Mouse (Mus musculus) hindbrain, embryonic 11.5 days (tissue): Measurements from ENCODE around the gene Pmp22. TPM values are rescaled to one million over a fixed set of nuclear protein-coding genes. Genes with fewer than 3 reads are reported as not detected.

Source experiments
- ATAC-seq: fragments of 200-750 bp; cut with Nextera tagmentation; 2 replicates; pipeline ENCODE4 v1.8.0; 2017; ENCODE audit warnings: mild to moderate bottlenecking, moderate TSS enrichment, moderate library complexity; ENCODE audit not compliant: low FRiP score
- DNase-seq: peaks from one replicate; pipeline ENCODE4 v3.0.0-alpha.2; 2015; ENCODE audit warnings: low spot score
- H3K27ac ChIP-seq: fragments of 300-500 bp; sonication (generic); 2 replicates; pipeline ENCODE4 v1.5.1; 2014; ENCODE audit warnings: mild to moderate bottlenecking, low read depth, low read length
- H3K27me3 ChIP-seq: fragments of 300-500 bp; sonication (generic); 2 replicates; pipeline ENCODE4 v1.6.1; 2014; ENCODE audit warnings: mild to moderate bottlenecking, low read length, moderate library complexity, mixed read lengths; ENCODE audit not compliant: control insufficient read depth, insufficient read depth
- H3K36me3 ChIP-seq: fragments of 300-500 bp; sonication (generic); 2 replicates; pipeline ENCODE4 v1.6.1; 2014; ENCODE audit warnings: mild to moderate bottlenecking, low read length, moderate library complexity, mixed read lengths; ENCODE audit not compliant: control insufficient read depth, insufficient read depth
- H3K4me1 ChIP-seq: fragments of 300-500 bp; sonication (generic); replicated peaks from 2 replicates; pipeline ENCODE4 v1.6.1; 2014; ENCODE audit warnings: low read length, mixed read lengths; ENCODE audit not compliant: control insufficient read depth, insufficient read depth
- H3K4me2 ChIP-seq: fragments of 300-500 bp; sonication (generic); replicated peaks from 2 replicates; pipeline ENCODE4 v1.6.1; 2014; ENCODE audit warnings: mild to moderate bottlenecking, low read depth, low read length
- H3K4me3 ChIP-seq: fragments of 300-500 bp; sonication (generic); 2 replicates; pipeline ENCODE4 v1.5.1; 2014; ENCODE audit warnings: low read depth, low read length
- H3K9ac ChIP-seq: fragments of 300-500 bp; sonication (generic); 2 replicates; pipeline ENCODE4 v1.6.1; 2014; ENCODE audit warnings: low read depth, low read length
- H3K9me3 ChIP-seq: fragments of 300-500 bp; sonication (generic); 2 replicates; pipeline ENCODE4 v1.6.1; 2016; ENCODE audit warnings: low read length; ENCODE audit not compliant: control insufficient read depth
- WGBS: fragments of 180-500 bp; shearing (Covaris S2); extraction: QIAGEN DNeasy Blood & Tissue Kit; methylation state at CpG from one replicate; pipeline ENCODE4 v1.1.7; 2014; 5-methylcytosine and 5-hydroxymethylcytosine counted together
- polyA plus RNA-seq: library from polyadenylated mRNA; unstranded; fragments of >200 nt; fragmentation: Nextera tagmentation; extraction: Ambion mirVana; gene quantifications from 2 replicates; pipeline ENCODE4 v1.2.1, GENCODE M21; 2014

The Pmp22 gene
- polyA plus RNA-seq, 1 experiment from 2014 or later, result 64.2 TPM

- Histone ChIP-seq H3K27ac (no peak overlapping the region), H3K36me3 (no peaks in the 10 kb centered on the region), H3K4me3 (no peak overlapping the region), H3K27me3 (no peaks in the 10 kb centered on the region), H3K9ac (no peak overlapping the region), H3K4me1 (no peaks in the 10 kb centered on the region), H3K4me2 (no peak overlapping the region), H3K9me3 (no peaks in the 10 kb centered on the region)
- no peak for ATAC-seq
- 84% methylated on average over 3 of the region's 3 CpGs for WGBS
- no peak for DNase-seq
Measured at GRCm38 (mm10) chr11:63099390-63099789, 29.4 kb upstream of the Pmp22 start.

- 86% methylated on average over 7 of the region's 7 CpGs for whole genome bisulfite sequencing
- Histone ChIP-seq H3K9ac (no peak overlapping the region), H3K4me1 (no peaks in the 10 kb centered on the region), H3K36me3 (no peaks in the 10 kb centered on the region), H3K4me3 (no peak overlapping the region), H3K9me3 (no peaks in the 10 kb centered on the region), H3K27ac (no peak overlapping the region), H3K27me3 (no peaks in the 10 kb centered on the region), H3K4me2 (no peak overlapping the region)
- ATAC-seq (no peak), DNase-seq (no peak)
Measured at GRCm38 (mm10) chr11:63103256-63103655, 25.5 kb upstream of the Pmp22 start.

GRCm38 (mm10) chr11:63104026-63104425 is 24.8 kb upstream of the Pmp22 start:
- Histone ChIP-seq H3K27ac (no peak overlapping the region), H3K4me2 (no peak overlapping the region), H3K9ac (no peak overlapping the region), H3K4me1 (no peaks in the 10 kb centered on the region), H3K4me3 (no peak overlapping the region), H3K36me3 (no peaks in the 10 kb centered on the region), H3K27me3 (no peaks in the 10 kb centered on the region), H3K9me3 (no peaks in the 10 kb centered on the region)
- WGBS, result 94% methylated on average over 2 of the region's 2 CpGs
- no peak for ATAC-seq
- no peak for DNase-seq

GRCm38 (mm10) chr11:63109230-63109775 is 19.5 kb upstream of the Pmp22 start:
- 54% methylated on average over 1 of the region's 1 CpGs for WGBS
- H3K4me2 ChIP-seq, result no peak overlapping the region
- no peak for DNase-seq
- ATAC-seq, result no peak
- H3K4me1 ChIP-seq, result no peaks in the 10 kb centered on the region
- no peaks in the 10 kb centered on the region for H3K9me3 ChIP-seq
- H3K27ac ChIP-seq, result no peak overlapping the region
- no peak overlapping the region for H3K9ac ChIP-seq
- H3K27me3 ChIP-seq, result no peaks in the 10 kb centered on the region
- H3K36me3 ChIP-seq, result no peaks in the 10 kb centered on the region
- H3K4me3 ChIP-seq, result no peak overlapping the region

- no peak overlapping the region for H3K9ac ChIP-seq
- no peaks in the 10 kb centered on the region for H3K4me1 ChIP-seq
- no peak overlapping the region for H3K27ac ChIP-seq
- no peaks in the 10 kb centered on the region for H3K9me3 ChIP-seq
- H3K4me2 ChIP-seq, result no peak overlapping the region
- H3K36me3 ChIP-seq, result no peaks in the 10 kb centered on the region
- DNase-seq, result no peak
- no peak overlapping the region for H3K4me3 ChIP-seq
- 85% methylated on average over 3 of the region's 3 CpGs for WGBS
- ATAC-seq, result no peak
- H3K27me3 ChIP-seq, result no peaks in the 10 kb centered on the region
Measured at GRCm38 (mm10) chr11:63110329-63110728, 18.5 kb upstream of the Pmp22 start.

- ATAC-seq, result no peak
- WGBS, result 92% methylated on average over 8 of the region's 8 CpGs
Measured at GRCm38 (mm10) chr11:63114807-63115641, 13.8 kb upstream of the Pmp22 start.

GRCm38 (mm10) chr11:63116652-63117051 is 12.1 kb upstream of the Pmp22 start:
- WGBS, result 85% methylated on average over 5 of the region's 5 CpGs
- DNase-seq, result no peak
- ATAC-seq, result no peak

More at GRCm38 (mm10) chr11:63114807-63115641, 13.8 kb upstream of the Pmp22 start:
- H3K9me3 ChIP-seq, result no peaks in the 10 kb centered on the region
- no peak overlapping the region for H3K4me3 ChIP-seq
- H3K36me3 ChIP-seq, result no peaks in the 10 kb centered on the region
- no peak overlapping the region for H3K9ac ChIP-seq
- no peak overlapping the region for H3K27ac ChIP-seq
- no peak overlapping the region for H3K4me2 ChIP-seq
- no peak for DNase-seq
- no peaks in the 10 kb centered on the region for H3K27me3 ChIP-seq
- H3K4me1 ChIP-seq, result no peaks in the 10 kb centered on the region

GRCm38 (mm10) chr11:63117266-63117665 is 11.5 kb upstream of the Pmp22 start:
- no peak overlapping the region for H3K4me2 ChIP-seq
- H3K4me1 ChIP-seq, result no peaks in the 10 kb centered on the region
- H3K9ac ChIP-seq, result no peak overlapping the region
- no peak overlapping the region for H3K27ac ChIP-seq
- H3K36me3 ChIP-seq, result no peaks in the 10 kb centered on the region
- no peak for ATAC-seq
- no peaks in the 10 kb centered on the region for H3K9me3 ChIP-seq
- H3K27me3 ChIP-seq, result no peaks in the 10 kb centered on the region
- DNase-seq, result no peak
- H3K4me3 ChIP-seq, result no peak overlapping the region
- WGBS, result 81% methylated on average over 1 of the region's 1 CpGs

More at GRCm38 (mm10) chr11:63116652-63117051, 12.1 kb upstream of the Pmp22 start:
- Histone ChIP-seq H3K9ac (no peak overlapping the region), H3K4me1 (no peaks in the 10 kb centered on the region), H3K36me3 (no peaks in the 10 kb centered on the region), H3K27me3 (no peaks in the 10 kb centered on the region), H3K4me2 (no peak overlapping the region), H3K27ac (no peak overlapping the region), H3K9me3 (no peaks in the 10 kb centered on the region), H3K4me3 (no peak overlapping the region)

- no peak for DNase-seq
- Histone ChIP-seq H3K27ac (no peak overlapping the region), H3K4me1 (no peaks in the 10 kb centered on the region; the same call in 1 of the 2 replicates), H3K4me2 (no peak overlapping the region), H3K4me3 (no peak overlapping the region), H3K9ac (no peak overlapping the region), H3K27me3 (no peaks in the 10 kb centered on the region), H3K9me3 (no peaks in the 10 kb centered on the region), H3K36me3 (no peaks in the 10 kb centered on the region)
- 96% methylated on average over 7 of the region's 7 CpGs for WGBS
- ATAC-seq, result no peak
Measured at GRCm38 (mm10) chr11:63119791-63120190, 9.0 kb upstream of the Pmp22 start.
